Mouse (Mus musculus) midbrain, embryonic 16.5 days (tissue): ENCODE results near the gene Pigu. TPM values are rescaled to one million over a fixed set of nuclear protein-coding genes. Genes with fewer than 3 reads are reported as not detected.
A peak's percentile ranks its signal among the peaks of the same experiment; 100 is the strongest.

ENCODE experiments used
- ATAC-seq: fragments of 200-750 bp; cut with Nextera tagmentation; 2 replicates; pipeline ENCODE4 v1.8.0; 2017; ENCODE audit warnings: moderate TSS enrichment
- H3K27ac ChIP-seq: fragments of 300-500 bp; sonication (generic); 2 replicates; pipeline ENCODE4 v1.5.1; 2014; ENCODE audit warnings: mild to moderate bottlenecking, low read length, mixed read lengths
- H3K27me3 ChIP-seq: fragments of 300-500 bp; sonication (generic); 2 replicates; pipeline ENCODE4 v1.6.1; 2014; ENCODE audit warnings: low read depth, low read length, mixed read lengths; ENCODE audit not compliant: control insufficient read depth, insufficient read depth
- H3K36me3 ChIP-seq: fragments of 300-500 bp; sonication (generic); 2 replicates; pipeline ENCODE4 v1.6.1; 2014; ENCODE audit warnings: mild to moderate bottlenecking, low read length, moderate library complexity, mixed read lengths; ENCODE audit not compliant: control insufficient read depth, insufficient read depth
- H3K4me1 ChIP-seq: fragments of 300-500 bp; sonication (generic); 2 replicates; pipeline ENCODE4 v1.6.1; 2014; ENCODE audit warnings: mild to moderate bottlenecking, low read length, mixed read lengths; ENCODE audit not compliant: control insufficient read depth, insufficient read depth
- H3K4me2 ChIP-seq: fragments of 300-500 bp; sonication (generic); 2 replicates; pipeline ENCODE4 v1.6.1; 2014; ENCODE audit warnings: mild to moderate bottlenecking, low read length, mixed read lengths
- H3K4me3 ChIP-seq: fragments of 300-500 bp; sonication (generic); 2 replicates; pipeline ENCODE4 v1.5.1; 2014; ENCODE audit warnings: low read depth, mild to moderate bottlenecking, low read length, moderate library complexity, mixed read lengths
- H3K9ac ChIP-seq: fragments of 300-500 bp; sonication (generic); 2 replicates; pipeline ENCODE4 v1.6.1; 2014; ENCODE audit warnings: low read depth, low read length, mixed read lengths
- H3K9me3 ChIP-seq: fragments of 300-500 bp; sonication (generic); replicated peaks from 2 replicates; pipeline ENCODE4 v1.6.1; 2014; ENCODE audit warnings: mild to moderate bottlenecking, low read length, mixed read lengths; ENCODE audit not compliant: control insufficient read depth, poor library complexity, severe bottlenecking
- WGBS: fragments of 180-500 bp; shearing (Covaris S2); extraction: QIAGEN DNeasy Blood & Tissue Kit; methylation state at CpG from one replicate; pipeline ENCODE4 v1.1.7; 2014; 5-methylcytosine and 5-hydroxymethylcytosine counted together
- polyA plus RNA-seq: library from polyadenylated mRNA; unstranded; fragments of >200 nt; fragmentation: Nextera tagmentation; extraction: Ambion mirVana; gene quantifications from 2 replicates; pipeline ENCODE4 v1.2.1, GENCODE M21; 2015

Pigu gene
- polyA plus RNA-seq, 1 experiment from 2014 or later, result 65.0 TPM

DNA sequence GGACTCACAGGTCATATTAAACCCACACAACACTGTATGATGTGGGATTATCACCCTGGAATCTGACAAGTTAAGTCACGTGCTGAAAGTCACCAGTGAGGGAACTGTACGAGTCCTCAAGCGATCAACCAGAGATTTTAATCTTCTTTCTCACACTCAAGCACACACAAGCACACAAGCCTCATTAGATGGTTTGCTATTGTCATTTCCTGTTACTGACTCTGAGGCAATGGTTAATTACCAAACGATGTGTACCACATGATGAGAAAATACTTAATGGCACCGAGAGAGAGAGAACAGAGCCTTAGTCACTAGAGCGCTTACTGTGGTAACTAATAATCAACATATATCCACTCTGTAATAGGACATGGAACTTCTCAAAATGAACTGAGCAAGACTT lies 71.5 kb downstream of the Pigu start:
- H3K9ac ChIP-seq, result no peak overlapping the region
- no peak overlapping the region for H3K27ac ChIP-seq
- no peak for ATAC-seq

DNA sequence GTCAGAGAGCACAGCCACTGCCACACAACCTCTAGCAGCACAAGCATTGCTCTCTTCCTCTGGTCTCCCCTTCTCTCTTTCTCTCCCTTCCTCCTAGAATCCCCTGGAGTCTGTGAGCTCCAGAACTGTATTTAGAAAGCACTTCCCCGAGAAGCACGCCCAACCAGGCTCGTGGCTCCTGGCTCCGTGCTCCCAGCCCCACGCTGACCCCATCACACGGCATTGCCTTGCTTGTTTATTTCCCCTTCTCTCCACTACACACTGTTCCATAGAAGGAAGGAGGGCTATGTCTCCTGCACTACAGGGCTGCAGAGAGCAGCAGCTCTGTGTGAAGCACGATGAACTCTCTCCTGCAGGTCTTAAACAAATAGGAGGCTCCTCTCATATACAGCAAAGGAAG lies 72.6 kb downstream of the Pigu start:
- Histone ChIP-seq H3K36me3 (peaks cover 6% of the 10 kb centered on the region; the same call in 1 of the 2 replicates), H3K4me2 (no peak overlapping the region), H3K27me3 (no peaks in the 10 kb centered on the region), H3K27ac (no peak overlapping the region), H3K9ac (no peak overlapping the region), H3K4me3 (no peak overlapping the region), H3K4me1 (no peaks in the 10 kb centered on the region), H3K9me3 (no peaks in the 10 kb centered on the region)
- 84% methylated on average over 7 of the region's 7 CpGs for WGBS
- no peak for ATAC-seq

More for the DNA sequence above, 71.5 kb downstream of the Pigu start:
- no peaks in the 10 kb centered on the region for H3K27me3 ChIP-seq
- WGBS, result 92% methylated on average over 6 of the region's 6 CpGs
- H3K9me3 ChIP-seq, result no peaks in the 10 kb centered on the region
- H3K4me1 ChIP-seq, result no peaks in the 10 kb centered on the region
- H3K4me3 ChIP-seq, result no peak overlapping the region
- H3K4me2 ChIP-seq, result no peak overlapping the region
- H3K36me3 ChIP-seq, result peaks cover 13% of the 10 kb centered on the region; the same call in 1 of the 2 replicates

DNA sequence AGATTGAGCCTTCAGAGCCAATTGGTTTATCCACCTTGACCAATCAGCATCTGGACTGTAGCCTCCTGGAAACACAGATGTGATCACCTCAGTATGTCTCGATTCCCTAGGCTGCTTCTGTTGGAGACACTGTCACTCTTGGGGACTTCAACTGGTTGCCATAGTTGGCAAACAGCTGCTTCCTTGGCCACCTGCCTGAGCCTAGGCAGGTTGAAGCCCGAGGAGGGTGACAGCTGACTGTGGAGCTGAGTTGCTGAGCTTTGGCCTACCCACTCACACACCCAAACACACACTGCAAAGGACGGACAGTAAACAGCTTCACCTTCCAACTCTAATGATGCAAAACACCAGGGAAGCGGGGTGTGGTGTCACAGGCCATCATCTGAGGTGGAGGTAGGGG lies 73.4 kb downstream of the Pigu start:
- WGBS, result 92% methylated on average over 4 of the region's 4 CpGs
- Histone ChIP-seq H3K36me3 (peaks cover 6% of the 10 kb centered on the region; the same call in 1 of the 2 replicates), H3K27ac (no peak overlapping the region), H3K27me3 (no peaks in the 10 kb centered on the region), H3K9me3 (no peaks in the 10 kb centered on the region), H3K9ac (no peak overlapping the region), H3K4me2 (no peak overlapping the region), H3K4me1 (no peaks in the 10 kb centered on the region), H3K4me3 (no peak overlapping the region)
- ATAC-seq, result no peak

DNA sequence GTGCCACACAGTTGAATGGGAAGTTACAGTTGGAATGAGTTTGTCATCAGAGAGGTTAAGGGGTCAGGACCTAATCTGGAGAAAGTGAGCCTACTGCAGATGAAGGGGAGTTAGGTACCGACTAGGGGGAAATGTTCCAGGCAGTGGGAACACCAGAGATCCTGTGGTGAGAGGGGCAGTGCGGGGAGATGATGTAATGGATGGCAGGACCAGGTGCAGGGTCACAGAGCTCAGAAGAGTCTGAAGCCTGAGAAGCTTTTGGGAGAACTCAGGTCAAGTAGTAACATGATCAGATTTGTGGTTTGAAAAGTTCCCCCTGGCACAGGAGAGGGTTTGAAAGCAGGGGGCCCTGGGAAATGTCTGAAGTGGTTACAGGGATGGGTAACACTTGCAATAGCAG lies 77.1 kb downstream of the Pigu start:
- H3K4me3 ChIP-seq, result no peak overlapping the region
- no peak overlapping the region for H3K4me2 ChIP-seq
- no peak for ATAC-seq
- H3K9ac ChIP-seq, result no peak overlapping the region
- peaks cover 10% of the 10 kb centered on the region for H3K4me1 ChIP-seq
- H3K27me3 ChIP-seq, result no peaks in the 10 kb centered on the region
- WGBS, result 81% methylated on average over 2 of the region's 2 CpGs
- no peak overlapping the region for H3K27ac ChIP-seq
- peaks cover 8% of the 10 kb centered on the region; the same call in 1 of the 2 replicates for H3K36me3 ChIP-seq
- H3K9me3 ChIP-seq, result no peaks in the 10 kb centered on the region

DNA sequence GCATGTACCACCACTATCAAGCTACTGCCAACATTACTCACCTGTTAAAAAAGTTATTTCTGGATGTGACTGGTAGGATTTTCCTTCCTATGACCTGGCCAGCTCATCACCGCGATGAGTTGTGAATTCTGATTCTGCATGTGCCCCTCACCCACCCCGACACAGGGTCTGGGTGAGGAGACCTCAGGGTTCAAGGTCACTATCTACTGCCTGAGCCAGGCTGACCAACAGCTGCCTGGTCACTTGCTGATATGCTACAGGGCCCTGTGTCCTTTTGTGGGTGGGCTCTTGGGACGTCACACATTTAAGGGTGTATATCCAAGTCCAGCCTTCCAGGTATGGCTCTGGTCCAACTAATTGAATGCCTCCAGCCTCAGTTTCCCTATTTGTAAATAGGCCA lies 78.1 kb downstream of the Pigu start:
- Histone ChIP-seq H3K4me1 (peaks cover 10% of the 10 kb centered on the region), H3K9me3 (no peaks in the 10 kb centered on the region), H3K27ac (no peak overlapping the region), H3K36me3 (peaks cover 6% of the 10 kb centered on the region; the same call in 1 of the 2 replicates), H3K27me3 (no peaks in the 10 kb centered on the region), H3K9ac (no peak overlapping the region), H3K4me2 (no peak overlapping the region), H3K4me3 (no peak overlapping the region)
- no peak for ATAC-seq
- WGBS, result 89% methylated on average over 4 of the region's 4 CpGs

- H3K36me3 ChIP-seq, result peaks cover 5% of the 10 kb centered on the region; the same call in 1 of the 2 replicates
- H3K4me2 ChIP-seq, result no peak overlapping the region
- WGBS, result 89% methylated on average over 7 of the region's 7 CpGs
- H3K27me3 ChIP-seq, result no peaks in the 10 kb centered on the region
- no peak overlapping the region for H3K27ac ChIP-seq
- ATAC-seq, result no peak
- H3K4me1 ChIP-seq, result peaks cover 10% of the 10 kb centered on the region
- H3K4me3 ChIP-seq, result no peak overlapping the region
- no peak overlapping the region for H3K9ac ChIP-seq
- H3K9me3 ChIP-seq, result no peaks in the 10 kb centered on the region
These were observed 78.9 kb downstream of the Pigu start for GRCm38 (mm10) chr2:155278361-155278760.

DNA sequence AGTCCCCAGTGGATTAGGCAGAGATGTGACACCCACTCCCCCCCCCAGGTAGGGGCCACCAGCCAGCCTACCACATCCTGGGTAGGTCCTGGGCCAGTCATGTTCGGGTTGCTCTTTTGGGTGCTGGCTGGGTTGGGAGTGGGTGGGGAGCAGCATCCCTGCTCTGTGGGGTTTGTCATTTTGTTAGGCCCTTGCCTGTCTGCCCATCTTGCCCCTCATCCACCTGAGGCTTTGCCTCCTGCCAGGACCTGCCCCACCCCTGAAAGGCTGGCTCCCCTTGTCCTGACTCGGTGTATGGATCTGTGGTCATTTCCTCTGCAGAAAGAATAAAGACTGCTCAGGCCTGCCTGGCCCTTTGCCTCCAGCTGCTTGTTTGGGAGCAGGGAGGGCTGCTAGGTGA lies 79.5 kb downstream of the Pigu start:
- Histone ChIP-seq H3K27ac (no peak overlapping the region), H3K9ac (peak overlapping the region; percentile 98; the same call in 1 of the 2 replicates), H3K36me3 (peaks cover 5% of the 10 kb centered on the region; the same call in 1 of the 2 replicates), H3K4me3 (peak overlapping the region; percentile 97; the same call in 1 of the 2 replicates), H3K4me1 (peaks cover 10% of the 10 kb centered on the region), H3K27me3 (no peaks in the 10 kb centered on the region), H3K9me3 (no peaks in the 10 kb centered on the region), H3K4me2 (peak overlapping the region; percentile 88)
- 94% methylated on average over 2 of the region's 2 CpGs for WGBS
- no peak; the same call in 1 of the 2 replicates for ATAC-seq

- H3K4me2 ChIP-seq, result peak overlapping the region; percentile 88
- H3K9ac ChIP-seq, result peak overlapping the region; percentile 98
- H3K4me3 ChIP-seq, result peak overlapping the region; percentile 97
- ATAC-seq, result peak; percentile 85
- peaks cover 10% of the 10 kb centered on the region for H3K4me1 ChIP-seq
- H3K27ac ChIP-seq, result peak overlapping the region; percentile 90
- H3K27me3 ChIP-seq, result no peaks in the 10 kb centered on the region
- peaks cover 5% of the 10 kb centered on the region; the same call in 1 of the 2 replicates for H3K36me3 ChIP-seq
- H3K9me3 ChIP-seq, result no peaks in the 10 kb centered on the region
- 1% methylated on average over 44 of the region's 49 CpGs for WGBS
These were observed 80.5 kb downstream of the Pigu start for GRCm38 (mm10) chr2:155276621-155277175.

- no peaks in the 10 kb centered on the region for H3K27me3 ChIP-seq
- peak within 1 kb of the TSS; percentile 97 for H3K4me3 ChIP-seq
- peaks cover 10% of the 10 kb centered on the region for H3K4me1 ChIP-seq
- peak within 1 kb of the TSS; percentile 90 for H3K27ac ChIP-seq
- no peaks in the 10 kb centered on the region for H3K9me3 ChIP-seq
- WGBS, result 1% methylated on average over 47 of the region's 47 CpGs
- peaks cover 5% of the 10 kb centered on the region; the same call in 1 of the 2 replicates for H3K36me3 ChIP-seq
- peak within 1 kb of the TSS; percentile 88 for H3K4me2 ChIP-seq
- H3K9ac ChIP-seq, result peak within 1 kb of the TSS; percentile 98
- ATAC-seq, result peak; percentile 95
These were observed 81.0 kb downstream of the Pigu start, which contains the start of gene Map1lc3a for GRCm38 (mm10) chr2:155276195-155276594. Gene Map1lc3a, plus strand, starts transcription at chr2:155276297.
